ENCODE assay signal across 9 mouse cellular contexts in the genomic region with DNA sequence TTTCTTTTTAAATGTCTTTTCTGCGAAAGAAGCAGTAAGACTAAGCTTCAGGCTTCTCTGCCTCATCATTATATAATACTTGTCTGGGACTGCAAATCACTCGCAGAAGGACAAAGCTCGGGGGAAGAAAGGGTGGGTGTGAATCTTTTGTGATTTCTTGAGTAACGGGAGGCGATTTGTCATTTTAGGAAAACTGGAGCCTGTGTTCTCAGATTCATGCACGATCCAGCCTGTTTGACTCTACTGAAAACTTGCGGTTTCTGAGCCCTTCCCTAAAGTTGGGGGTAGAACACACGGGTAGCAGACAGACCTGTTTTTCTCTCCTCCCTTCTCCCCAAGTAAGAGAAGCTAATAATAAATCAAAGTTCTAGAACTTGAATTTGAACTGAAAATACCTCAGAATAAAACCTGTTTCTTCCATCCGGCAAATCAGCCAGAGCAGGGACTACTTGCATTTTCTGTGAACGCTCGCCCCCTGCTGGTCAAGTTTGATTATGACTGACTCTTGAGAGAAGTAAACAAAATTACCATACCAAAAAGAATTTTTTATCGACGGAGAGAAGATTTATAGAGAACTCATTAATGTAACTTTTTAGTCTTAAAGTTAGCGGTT.
DNase-seq lines count a peak whose midpoint lies in the region; TF ChIP-seq lines count a peak whose summit lies in the region.
"Had no signal": no experiment of that assay in that cellular context is flagged by ENCODE, and none has a peak within 500 bp of the region (broad histone marks: within the 10 kb centered on the region; RNA-seq: fewer than 3 reads in every experiment).

No protein-coding gene starts in this region.

- intact Hi-C loops in heart, postnatal 10 days (cut with DNase I) = loop anchor here (2.0 to 10.0 kb wide), 2 partner anchors 877 to 971 kb away; a partner anchor contains a TSS

- no peak for TF ChIP-seq POLR2A in embryonic fibroblast, embryonic 13.5 days (IDR thresholded peaks at IDR 0.05; ENCODE audit: low read depth, low read length)

- H3K4me1 ChIP-seq in brown adipose tissue, adult 24 weeks (ENCODE audit: control insufficient read depth, insufficient read depth, insufficient read length, low read length) = no peaks in the 10 kb centered on the region
- no peaks in the 10 kb centered on the region; the same call in 1 of the 2 replicates for H3K4me1 ChIP-seq in embryonic fibroblast, embryonic 13.5 days (ENCODE audit: control insufficient read depth, insufficient read depth, low read length)
- H3K4me1 ChIP-seq: liver, embryonic 15.5 days had no signal

- no peak overlapping the region; the same call in 1 of the 2 replicates for H3K27ac ChIP-seq in brown adipose tissue, adult 24 weeks (replicated peaks; ENCODE audit: low read depth, low read length)
- no peak overlapping the region for H3K27ac ChIP-seq in embryonic fibroblast, embryonic 13.5 days (ENCODE audit: insufficient read depth, low read length)
- H3K27ac ChIP-seq: liver, embryonic 15.5 days had no signal

- no peak for TF ChIP-seq CTCF in embryonic fibroblast, embryonic 13.5 days (IDR thresholded peaks at IDR 0.05; ENCODE audit: borderline replicate concordance, insufficient read depth, low read length)

- peak; percentile 46 for DNase-seq in MEL-GATA-1-ER (ENCODE audit: extremely low read depth, low read depth)
- peak; percentile 49 to 74 for DNase-seq in heart, postnatal 10 days
- DNase-seq in layer of hippocampus, adult 9-11 months = peak; percentile 72
- peak; percentile 72 for DNase-seq in lung, postnatal 14 days
- DNase-seq in right cerebral cortex, adult 18-20 months = peak; percentile 82
- DNase-seq in urinary bladder, postnatal 14 days (ENCODE audit: low spot score) = peak; percentile 75

- H3K4me3 ChIP-seq in brown adipose tissue, adult 24 weeks (ENCODE audit: insufficient read depth, low read depth, low read length) = peak overlapping the region; percentile 36; the same call in 1 of the 2 replicates
- peak overlapping the region; percentile 32 for H3K4me3 ChIP-seq in embryonic fibroblast, embryonic 13.5 days (ENCODE audit: insufficient read depth, low read length)
- H3K4me3 ChIP-seq: liver, embryonic 15.5 days had no signal
